8 mouse cellular contexts compared by ENCODE assay signal in genomic region chr11:97041022-97041899, GRCm38 (mm10). TPM values are rescaled to one million over a fixed set of nuclear protein-coding genes. Genes with fewer than 3 reads are reported as not detected.
DNase-seq lines count a peak whose midpoint lies in the region; ATAC-seq and TF ChIP-seq lines count a peak whose summit lies in the region.

Lrrc46 (minus strand) TSS chr11:97041407.
Mrpl10 (plus strand) TSS chr11:97041560.

- peak within 1 kb of the TSS; percentile 86 for H3K4me2 ChIP-seq in kidney, embryonic 14.5 days (replicated peaks; ENCODE audit: low read depth, low read length)
- H3K4me2 ChIP-seq in limb, embryonic 15.5 days = peak within 1 kb of the TSS; percentile 85
- peak within 1 kb of the TSS; percentile 68 for H3K4me2 ChIP-seq in midbrain, postnatal 0 days (ENCODE audit: low read depth, low read length, poor library complexity, severe bottlenecking)

- peaks cover 38% of the 10 kb centered on the region for H3K79me2 ChIP-seq in C2C12 (ENCODE audit: control insufficient read depth, insufficient read depth)

- peaks cover 31% of the 10 kb centered on the region for H3K79me3 ChIP-seq in C2C12 (ENCODE audit: low read depth)

- H3K4me1 ChIP-seq in embryonic fibroblast, embryonic 13.5 days (ENCODE audit: control insufficient read depth, insufficient read depth, low read length) = no peaks in the 10 kb centered on the region; the same call in 1 of the 2 replicates
- peaks cover 11% of the 10 kb centered on the region for H3K4me1 ChIP-seq in heart, embryonic 10.5 days
- H3K4me1 ChIP-seq in kidney, embryonic 14.5 days (ENCODE audit: control insufficient read depth, insufficient read depth, low read length) = peaks cover 8% of the 10 kb centered on the region
- peaks cover 17% of the 10 kb centered on the region for H3K4me1 ChIP-seq in limb, embryonic 15.5 days
- no peaks in the 10 kb centered on the region for H3K4me1 ChIP-seq in midbrain, postnatal 0 days (ENCODE audit: insufficient read depth, low read length)

- peak within 1 kb of the TSS; percentile 90 for H3ac ChIP-seq in C2C12 (ENCODE audit: control insufficient read depth, insufficient read length, low read depth)

- TF ChIP-seq POLR2A in embryonic fibroblast, embryonic 13.5 days (IDR thresholded peaks at IDR 0.05; ENCODE audit: low read depth, low read length) = peak; percentile 86

- H3K27ac ChIP-seq in embryonic fibroblast, embryonic 13.5 days (ENCODE audit: insufficient read depth, low read length) = no peak within 1 kb of the TSS
- H3K27ac ChIP-seq in heart, embryonic 10.5 days = peak within 1 kb of the TSS; percentile 92
- H3K27ac ChIP-seq in kidney, embryonic 14.5 days (ENCODE audit: low read depth, low read length) = no peak within 1 kb of the TSS
- peak within 1 kb of the TSS; percentile 57 for H3K27ac ChIP-seq in limb, embryonic 15.5 days
- peak within 1 kb of the TSS; percentile 76 for H3K27ac ChIP-seq in midbrain, postnatal 0 days (ENCODE audit: low read depth, low read length)

- H3K9me3 ChIP-seq in heart, embryonic 10.5 days = no peaks in the 10 kb centered on the region
- no peaks in the 10 kb centered on the region for H3K9me3 ChIP-seq in kidney, embryonic 14.5 days (ENCODE audit: control insufficient read depth, low read length)
- H3K9me3 ChIP-seq in limb, embryonic 15.5 days = no peaks in the 10 kb centered on the region
- no peaks in the 10 kb centered on the region for H3K9me3 ChIP-seq in midbrain, postnatal 0 days (ENCODE audit: low read length)

- peak; percentile 92 for ATAC-seq in kidney, embryonic 14.5 days (ENCODE audit: low FRiP score, low TSS enrichment)
- peak; percentile 86 for ATAC-seq in limb, embryonic 15.5 days (ENCODE audit: insufficient number of reproducible peaks, low FRiP score, low TSS enrichment, low read depth)
- peak; percentile 85 for ATAC-seq in midbrain, postnatal 0 days (ENCODE audit: low FRiP score)

- WGBS in heart, embryonic 10.5 days = under 1% methylated on average over 41 of the region's 48 CpGs
- WGBS in kidney, embryonic 14.5 days = under 1% methylated on average over 48 of the region's 48 CpGs
- under 1% methylated on average over 42 of the region's 48 CpGs for WGBS in limb, embryonic 15.5 days
- WGBS in midbrain, postnatal 0 days = under 1% methylated on average over 48 of the region's 48 CpGs

- peak within 1 kb of the TSS; percentile 90 for H3K4me3 ChIP-seq in C2C12 (ENCODE audit: insufficient read depth, poor library complexity, severe bottlenecking)
- H3K4me3 ChIP-seq in embryonic fibroblast, embryonic 13.5 days (ENCODE audit: insufficient read depth, low read length) = peak within 1 kb of the TSS; percentile 89
- H3K4me3 ChIP-seq in heart, embryonic 10.5 days = peak within 1 kb of the TSS; percentile 85
- peak within 1 kb of the TSS; percentile 86 for H3K4me3 ChIP-seq in kidney, embryonic 14.5 days (ENCODE audit: low read length)
- H3K4me3 ChIP-seq in limb, embryonic 15.5 days = peak within 1 kb of the TSS; percentile 90
- H3K4me3 ChIP-seq in midbrain, postnatal 0 days (ENCODE audit: low read depth, low read length) = peak within 1 kb of the TSS; percentile 72

- H3K9ac ChIP-seq in kidney, embryonic 14.5 days (ENCODE audit: low read depth, low read length) = peak within 1 kb of the TSS; percentile 73
- H3K9ac ChIP-seq in limb, embryonic 15.5 days = peak within 1 kb of the TSS; percentile 85
- peak within 1 kb of the TSS; percentile 81 for H3K9ac ChIP-seq in midbrain, postnatal 0 days (replicated peaks; ENCODE audit: low read length, poor library complexity, severe bottlenecking)

- TF ChIP-seq CTCF in C2C12 (IDR thresholded peaks at IDR 0.05; ENCODE audit: control insufficient read depth, insufficient read depth, insufficient read length) = no peak
- TF ChIP-seq CTCF in embryonic fibroblast, embryonic 13.5 days (IDR thresholded peaks at IDR 0.05; ENCODE audit: borderline replicate concordance, insufficient read depth, low read length) = no peak
- peak; percentile 23; the same call in 1 of the 2 replicates for TF ChIP-seq CTCF in midbrain, postnatal 0 days (IDR thresholded peaks at IDR 0.05)

- peak; percentile 97 for DNase-seq in brain, adult 2 months (ENCODE audit: low read depth, low spot score)
- peak; percentile 95 for DNase-seq in heart, embryonic 10.5 days (ENCODE audit: low spot score)
- peak; percentile 97 for DNase-seq in midbrain, postnatal 0 days (ENCODE audit: low spot score)
- DNase-seq in spleen, postnatal 10 days (ENCODE audit: low spot score in 2 of 2) = peak; percentile 82 to 95

- H3K27me3 ChIP-seq in C2C12 (ENCODE audit: control insufficient read depth, insufficient read depth, insufficient read length) = no peaks in the 10 kb centered on the region
- no peaks in the 10 kb centered on the region for H3K27me3 ChIP-seq in heart, embryonic 10.5 days (ENCODE audit: insufficient read depth, poor library complexity, severe bottlenecking)
- H3K27me3 ChIP-seq in kidney, embryonic 14.5 days (ENCODE audit: control insufficient read depth, insufficient read depth, low read length) = no peaks in the 10 kb centered on the region
- H3K27me3 ChIP-seq in limb, embryonic 15.5 days = no peaks in the 10 kb centered on the region
- H3K27me3 ChIP-seq in midbrain, postnatal 0 days (ENCODE audit: insufficient read depth, low read length) = no peaks in the 10 kb centered on the region

- peaks cover 15% of the 10 kb centered on the region for H3K36me3 ChIP-seq in C2C12 (ENCODE audit: control insufficient read depth, insufficient read depth)
- H3K36me3 ChIP-seq in heart, embryonic 10.5 days = peaks cover 24% of the 10 kb centered on the region
- peaks cover 10% of the 10 kb centered on the region; the same call in 1 of the 2 replicates for H3K36me3 ChIP-seq in kidney, embryonic 14.5 days (ENCODE audit: control insufficient read depth, insufficient read depth, low read length)
- H3K36me3 ChIP-seq in limb, embryonic 15.5 days = peaks cover 15% of the 10 kb centered on the region
- 0 out of 2 replicates have a peak, but pooled peaks cover 3% of the 10 kb centered on the region for H3K36me3 ChIP-seq in midbrain, postnatal 0 days (ENCODE audit: insufficient read depth, low read length)

TF ChIP-seq in C2C12, 6 proteins besides CTCF, POLR2A, EP300 and RAD21:
- no peak for TF ChIP-seq CEBPB (IDR thresholded peaks at IDR 0.05; ENCODE audit: low read depth)
- no peak for TF ChIP-seq FOSL1 (IDR thresholded peaks at IDR 0.05; ENCODE audit: insufficient read depth, low read length, poor library complexity, severe bottlenecking)
- TF ChIP-seq MAX (IDR thresholded peaks at IDR 0.05) = peak; percentile 43

RNA-seq across cellular contexts. Expression of gene Lrrc46, which starts in this region (rescaled TPM):
- 1.0 TPM for polyA plus RNA-seq in C2C12 (2012; fragmentation: generic; extraction: Trizol)
- 0.65 and 0.87 TPM in 2 replicates for polyA plus RNA-seq in embryonic fibroblast, embryonic 13.5 days (2011; ENCODE audit: insufficient read length, low read depth, missing spikeins)
- 0.28 and 0.35 TPM in 2 replicates for polyA plus RNA-seq in heart, embryonic 10.5 days (2016; fragmentation: Nextera tagmentation; extraction: Ambion mirVana)
- 1.6 and 1.7 TPM in 2 replicates for polyA plus RNA-seq in kidney, embryonic 14.5 days (2014; fragmentation: Nextera tagmentation; extraction: Ambion mirVana)
- polyA plus RNA-seq in limb, embryonic 15.5 days (2015; fragmentation: Nextera tagmentation; extraction: Ambion mirVana) = 0.54 and 0.65 TPM in 2 replicates
- 1.4 and 2.7 TPM in 2 replicates for total RNA-seq in midbrain, postnatal 0 days (2014; rRNA removed)
- polyA plus RNA-seq in midbrain, postnatal 0 days (2015; fragmentation: Nextera tagmentation; extraction: Ambion mirVana) = 2.4 and 3.3 TPM in 2 replicates

RNA-seq across cellular contexts. Expression of gene Mrpl10, which starts in this region (rescaled TPM):
- 77.5 TPM for polyA plus RNA-seq in C2C12 (2012; fragmentation: generic; extraction: Trizol)
- polyA plus RNA-seq in embryonic fibroblast, embryonic 13.5 days (2011; ENCODE audit: insufficient read length, low read depth, missing spikeins) = 62.8 and 64.8 TPM in 2 replicates
- 82.7 and 93.1 TPM in 2 replicates for polyA plus RNA-seq in heart, embryonic 10.5 days (2016; fragmentation: Nextera tagmentation; extraction: Ambion mirVana)
- polyA plus RNA-seq in kidney, embryonic 14.5 days (2014; fragmentation: Nextera tagmentation; extraction: Ambion mirVana) = 89.4 and 99.6 TPM in 2 replicates
- 79.5 and 84.7 TPM in 2 replicates for polyA plus RNA-seq in limb, embryonic 15.5 days (2015; fragmentation: Nextera tagmentation; extraction: Ambion mirVana)
- 42.1 and 67.7 TPM in 2 replicates for total RNA-seq in midbrain, postnatal 0 days (2014; rRNA removed)
- polyA plus RNA-seq in midbrain, postnatal 0 days (2015; fragmentation: Nextera tagmentation; extraction: Ambion mirVana) = 56.6 and 63.7 TPM in 2 replicates

Comparison
In these comparisons a context has a peak if more than half of its experiments do, and no peak if none do; other contexts are left out.
1. H3K27ac ChIP-seq: peak in heart, embryonic 10.5 days (single experiment), limb, embryonic 15.5 days (single experiment) and midbrain, postnatal 0 days (single experiment); none in embryonic fibroblast, embryonic 13.5 days (single experiment) and kidney, embryonic 14.5 days (single experiment).
2. Peak in every context shown above with its lines, with median percentiles within 50 percentile points of each other: H3K4me3 ChIP-seq, DNase-seq, ATAC-seq, H3K4me2 ChIP-seq and H3K9ac ChIP-seq.